Mouse (Mus musculus): ENCODE results near the gene Parvg. TPM values are rescaled to one million over a fixed set of nuclear protein-coding genes. Genes with fewer than 3 reads are reported as not detected.

Gene Parvg
- polyA plus RNA-seq, 1 experiment from 2014 or later, result 1.1 TPM

- no peaks in the 10 kb centered on the region for H3K4me1 ChIP-seq (ENCODE audit: control insufficient read depth, insufficient read depth, low read length)
- no peak for ATAC-seq
- 72% methylated on average over 5 of the region's 5 CpGs for WGBS
- no peaks in the 10 kb centered on the region for H3K27me3 ChIP-seq (ENCODE audit: control insufficient read depth, insufficient read depth, low read depth, low read length)
- H3K27ac ChIP-seq (ENCODE audit: low read length), result no peak overlapping the region
- H3K36me3 ChIP-seq (ENCODE audit: control insufficient read depth, insufficient read depth, low read length), result no peaks in the 10 kb centered on the region
- no peaks in the 10 kb centered on the region for H3K9me3 ChIP-seq (replicated peaks; ENCODE audit: control insufficient read depth, low read length, poor library complexity, severe bottlenecking)
- no peak overlapping the region for H3K4me2 ChIP-seq (ENCODE audit: low read length)
- H3K4me3 ChIP-seq (ENCODE audit: low read depth, low read length), result no peak overlapping the region
- H3K9ac ChIP-seq (ENCODE audit: low read depth, low read length), result no peak overlapping the region
These were observed 31.3 kb downstream of the Parvg start for GRCm38 (mm10) chr15:84355081-84355480.

GRCm38 (mm10) chr15:84364746-84365145 lies 40.9 kb downstream of the Parvg start:
- Histone ChIP-seq H3K4me2 (ENCODE audit: low read length) (no peak overlapping the region), H3K4me1 (ENCODE audit: control insufficient read depth, insufficient read depth, low read length) (peaks cover 10% of the 10 kb centered on the region), H3K4me3 (ENCODE audit: low read depth, low read length) (no peak overlapping the region), H3K27me3 (ENCODE audit: control insufficient read depth, insufficient read depth, low read depth, low read length) (no peaks in the 10 kb centered on the region), H3K9ac (ENCODE audit: low read depth, low read length) (no peak overlapping the region), H3K9me3 (replicated peaks; ENCODE audit: control insufficient read depth, low read length, poor library complexity, severe bottlenecking) (no peaks in the 10 kb centered on the region), H3K36me3 (ENCODE audit: control insufficient read depth, insufficient read depth, low read length) (no peaks in the 10 kb centered on the region), H3K27ac (ENCODE audit: low read length) (no peak overlapping the region)
- WGBS, result 94% methylated on average over 3 of the region's 3 CpGs
- ATAC-seq, result no peak

- ATAC-seq, result no peak
- 69% methylated on average over 17 of the region's 17 CpGs for whole genome bisulfite sequencing
These were observed 42.0 kb downstream of the Parvg start for GRCm38 (mm10) chr15:84365675-84366381.

GRCm38 (mm10) chr15:84366574-84366989 lies 42.8 kb downstream of the Parvg start:
- Histone ChIP-seq H3K4me2 (ENCODE audit: low read length) (no peak overlapping the region), H3K36me3 (ENCODE audit: control insufficient read depth, insufficient read depth, low read length) (no peaks in the 10 kb centered on the region), H3K4me1 (ENCODE audit: control insufficient read depth, insufficient read depth, low read length) (no peaks in the 10 kb centered on the region), H3K27me3 (ENCODE audit: control insufficient read depth, insufficient read depth, low read depth, low read length) (no peaks in the 10 kb centered on the region), H3K4me3 (ENCODE audit: low read depth, low read length) (no peak overlapping the region), H3K27ac (ENCODE audit: low read length) (no peak overlapping the region), H3K9me3 (replicated peaks; ENCODE audit: control insufficient read depth, low read length, poor library complexity, severe bottlenecking) (no peaks in the 10 kb centered on the region), H3K9ac (ENCODE audit: low read depth, low read length) (no peak overlapping the region)
- no peak for ATAC-seq
- 83% methylated on average over 10 of the region's 10 CpGs for WGBS

More at GRCm38 (mm10) chr15:84365675-84366381, 42.0 kb downstream of the Parvg start:
- Histone ChIP-seq H3K9me3 (replicated peaks; ENCODE audit: control insufficient read depth, low read length, poor library complexity, severe bottlenecking) (no peaks in the 10 kb centered on the region), H3K4me2 (ENCODE audit: low read length) (no peak overlapping the region), H3K27me3 (ENCODE audit: control insufficient read depth, insufficient read depth, low read depth, low read length) (no peaks in the 10 kb centered on the region), H3K36me3 (ENCODE audit: control insufficient read depth, insufficient read depth, low read length) (no peaks in the 10 kb centered on the region), H3K4me3 (ENCODE audit: low read depth, low read length) (no peak overlapping the region), H3K4me1 (ENCODE audit: control insufficient read depth, insufficient read depth, low read length) (peaks cover 4% of the 10 kb centered on the region), H3K9ac (ENCODE audit: low read depth, low read length) (no peak overlapping the region), H3K27ac (ENCODE audit: low read length) (no peak overlapping the region)

GRCm38 (mm10) chr15:84367402-84367801 lies 43.6 kb downstream of the Parvg start:
- Histone ChIP-seq H3K9me3 (replicated peaks; ENCODE audit: control insufficient read depth, low read length, poor library complexity, severe bottlenecking) (no peaks in the 10 kb centered on the region), H3K9ac (ENCODE audit: low read depth, low read length) (no peak overlapping the region), H3K27me3 (ENCODE audit: control insufficient read depth, insufficient read depth, low read depth, low read length) (no peaks in the 10 kb centered on the region), H3K36me3 (ENCODE audit: control insufficient read depth, insufficient read depth, low read length) (no peaks in the 10 kb centered on the region), H3K4me1 (ENCODE audit: control insufficient read depth, insufficient read depth, low read length) (no peaks in the 10 kb centered on the region), H3K27ac (ENCODE audit: low read length) (no peak overlapping the region), H3K4me3 (ENCODE audit: low read depth, low read length) (no peak overlapping the region), H3K4me2 (ENCODE audit: low read length) (no peak overlapping the region)
- 86% methylated on average over 8 of the region's 8 CpGs for WGBS
- ATAC-seq, result no peak

GRCm38 (mm10) chr15:84372801-84373200 lies 49.0 kb downstream of the Parvg start:
- H3K36me3 ChIP-seq (ENCODE audit: control insufficient read depth, insufficient read depth, low read length), result no peaks in the 10 kb centered on the region
- H3K4me1 ChIP-seq (ENCODE audit: control insufficient read depth, insufficient read depth, low read length), result no peaks in the 10 kb centered on the region
- no peak for ATAC-seq
- no peak overlapping the region for H3K4me3 ChIP-seq (ENCODE audit: low read depth, low read length)
- H3K4me2 ChIP-seq (ENCODE audit: low read length), result no peak overlapping the region
- peaks cover 8% of the 10 kb centered on the region for H3K9me3 ChIP-seq (replicated peaks; ENCODE audit: control insufficient read depth, low read length, poor library complexity, severe bottlenecking)
- H3K27ac ChIP-seq (ENCODE audit: low read length), result no peak overlapping the region
- 75% methylated on average over 5 of the region's 5 CpGs for WGBS
- no peaks in the 10 kb centered on the region for H3K27me3 ChIP-seq (ENCODE audit: control insufficient read depth, insufficient read depth, low read depth, low read length)
- no peak overlapping the region for H3K9ac ChIP-seq (ENCODE audit: low read depth, low read length)

GRCm38 (mm10) chr15:84378734-84379133 lies 54.9 kb downstream of the Parvg start:
- Histone ChIP-seq H3K9me3 (replicated peaks; ENCODE audit: control insufficient read depth, low read length, poor library complexity, severe bottlenecking) (peaks cover 8% of the 10 kb centered on the region), H3K27ac (ENCODE audit: low read length) (no peak overlapping the region), H3K4me2 (ENCODE audit: low read length) (no peak overlapping the region), H3K4me3 (ENCODE audit: low read depth, low read length) (no peak overlapping the region), H3K9ac (ENCODE audit: low read depth, low read length) (no peak overlapping the region), H3K27me3 (ENCODE audit: control insufficient read depth, insufficient read depth, low read depth, low read length) (no peaks in the 10 kb centered on the region), H3K4me1 (ENCODE audit: control insufficient read depth, insufficient read depth, low read length) (no peaks in the 10 kb centered on the region), H3K36me3 (ENCODE audit: control insufficient read depth, insufficient read depth, low read length) (no peaks in the 10 kb centered on the region)
- WGBS, result 80% methylated on average over 9 of the region's 9 CpGs
- ATAC-seq, result no peak

- Histone ChIP-seq H3K9me3 (replicated peaks; ENCODE audit: control insufficient read depth, low read length, poor library complexity, severe bottlenecking) (peaks cover 4% of the 10 kb centered on the region), H3K36me3 (ENCODE audit: control insufficient read depth, insufficient read depth, low read length) (no peaks in the 10 kb centered on the region), H3K27ac (ENCODE audit: low read length) (no peak overlapping the region), H3K27me3 (ENCODE audit: control insufficient read depth, insufficient read depth, low read depth, low read length) (no peaks in the 10 kb centered on the region), H3K4me2 (ENCODE audit: low read length) (no peak overlapping the region), H3K4me3 (ENCODE audit: low read depth, low read length) (no peak overlapping the region), H3K9ac (ENCODE audit: low read depth, low read length) (no peak overlapping the region), H3K4me1 (ENCODE audit: control insufficient read depth, insufficient read depth, low read length) (no peaks in the 10 kb centered on the region)
- WGBS, result 80% methylated on average over 10 of the region's 10 CpGs
- no peak for ATAC-seq
These were observed 56.4 kb downstream of the Parvg start for GRCm38 (mm10) chr15:84380181-84380580.

GRCm38 (mm10) chr15:84384066-84384465 lies 60.2 kb downstream of the Parvg start:
- Histone ChIP-seq H3K4me3 (ENCODE audit: low read depth, low read length) (no peak overlapping the region), H3K9me3 (replicated peaks; ENCODE audit: control insufficient read depth, low read length, poor library complexity, severe bottlenecking) (peaks cover 15% of the 10 kb centered on the region), H3K27ac (ENCODE audit: low read length) (no peak overlapping the region), H3K9ac (ENCODE audit: low read depth, low read length) (no peak overlapping the region), H3K4me2 (ENCODE audit: low read length) (no peak overlapping the region), H3K4me1 (ENCODE audit: control insufficient read depth, insufficient read depth, low read length) (no peaks in the 10 kb centered on the region), H3K36me3 (ENCODE audit: control insufficient read depth, insufficient read depth, low read length) (0 out of 2 replicates have a peak, but pooled peaks cover 7% of the 10 kb centered on the region), H3K27me3 (ENCODE audit: control insufficient read depth, insufficient read depth, low read depth, low read length) (no peaks in the 10 kb centered on the region)
- ATAC-seq, result no peak
- 93% methylated on average over 9 of the region's 9 CpGs for WGBS

All from midbrain, embryonic 16.5 days (tissue).